ENCODE assay signal across 7 mouse cellular contexts in the genomic region with DNA sequence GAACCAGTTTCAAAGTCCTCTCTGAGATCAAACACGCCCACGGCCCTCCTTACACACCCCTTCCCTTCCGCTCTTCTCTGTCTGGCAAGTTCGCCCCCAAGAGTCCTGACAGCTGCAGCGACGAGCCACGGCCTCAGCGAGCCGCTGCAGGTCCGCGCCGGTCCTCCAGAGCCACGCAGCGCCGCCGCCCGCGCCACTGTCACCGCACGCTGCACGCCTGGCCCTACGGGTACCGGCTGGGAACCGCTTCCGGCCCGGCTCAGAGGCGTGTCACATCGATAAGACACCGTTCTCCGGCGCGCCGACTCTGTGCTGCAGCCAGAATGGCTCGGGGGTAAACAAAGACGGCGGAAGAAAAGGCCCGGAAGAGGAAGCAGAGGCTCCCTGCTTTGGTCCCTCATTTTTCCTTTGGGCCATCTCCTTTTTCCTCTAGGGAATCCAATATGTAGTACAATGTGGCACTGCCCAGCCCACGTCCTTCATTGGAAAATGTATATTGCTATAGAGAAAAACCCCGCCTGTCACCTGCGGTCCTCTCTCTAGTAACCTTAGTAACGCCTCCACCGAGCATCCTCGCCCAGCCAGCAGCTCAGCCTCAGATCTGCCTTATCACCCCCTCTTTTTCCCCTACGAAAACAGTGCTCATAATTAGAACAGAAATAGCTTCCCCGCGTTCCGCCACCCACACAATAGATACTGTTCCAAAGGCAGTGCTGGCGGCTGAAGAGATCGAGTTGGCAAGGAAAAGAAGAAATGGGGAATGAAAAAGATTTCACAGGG. TPM values are rescaled to one million over a fixed set of nuclear protein-coding genes. Genes with fewer than 3 reads are reported as not detected.
DNase-seq lines count a peak whose midpoint lies in the region; ATAC-seq and TF ChIP-seq lines count a peak whose summit lies in the region.

A gene (minus strand): TSS at position 252 of the 780 bp plus-strand sequence.

- DNase-seq in adrenal gland, adult 8-10 months, result peak; percentile 84
- peak; percentile 94 for DNase-seq in embryo, embryonic 9.5 days (ENCODE audit: extremely low spot score)
- DNase-seq in gonadal fat pad, adult 2 months (ENCODE audit: low read depth), result peak; percentile 16
- peak; percentile 93 for DNase-seq in limb, embryonic 10.5 days (ENCODE audit: low spot score)
- DNase-seq in spleen, adult 12 weeks (ENCODE audit: low spot score), result peak; percentile 71

- 1% methylated on average over 49 of the region's 49 CpGs for WGBS in intestine, postnatal 0 days
- WGBS in limb, embryonic 10.5 days, result under 1% methylated on average over 49 of the region's 49 CpGs
- under 1% methylated on average over 47 of the region's 49 CpGs for WGBS in midbrain, embryonic 13.5 days

- H3K36me3 ChIP-seq in intestine, postnatal 0 days (ENCODE audit: control insufficient read depth, insufficient read depth), result peaks cover 8% of the 10 kb centered on the region; the same call in 1 of the 2 replicates
- peaks cover 7% of the 10 kb centered on the region for H3K36me3 ChIP-seq in limb, embryonic 10.5 days
- peaks cover 4% of the 10 kb centered on the region; the same call in 1 of the 2 replicates for H3K36me3 ChIP-seq in midbrain, embryonic 13.5 days

- H3K4me2 ChIP-seq in intestine, postnatal 0 days (replicated peaks; ENCODE audit: low read depth), result peak within 1 kb of the TSS; percentile 73
- peak within 1 kb of the TSS; percentile 66 for H3K4me2 ChIP-seq in midbrain, embryonic 13.5 days (replicated peaks)

- no peaks in the 10 kb centered on the region for H3K9me3 ChIP-seq in intestine, postnatal 0 days (ENCODE audit: control insufficient read depth)
- no peaks in the 10 kb centered on the region for H3K9me3 ChIP-seq in limb, embryonic 10.5 days (replicated peaks)
- no peaks in the 10 kb centered on the region; the same call in 1 of the 2 replicates for H3K9me3 ChIP-seq in midbrain, embryonic 13.5 days

- H3K27me3 ChIP-seq in intestine, postnatal 0 days (replicated peaks; ENCODE audit: control insufficient read depth, insufficient read depth, low read length), result no peaks in the 10 kb centered on the region
- H3K27me3 ChIP-seq in limb, embryonic 10.5 days (ENCODE audit: low read depth, poor library complexity, severe bottlenecking), result no peaks in the 10 kb centered on the region
- H3K27me3 ChIP-seq in midbrain, embryonic 13.5 days, result no peaks in the 10 kb centered on the region

- peaks cover 2% of the 10 kb centered on the region; the same call in 1 of the 2 replicates for H3K4me1 ChIP-seq in intestine, postnatal 0 days (replicated peaks; ENCODE audit: control insufficient read depth, insufficient read depth, low read length)
- H3K4me1 ChIP-seq in limb, embryonic 10.5 days, result peaks cover 8% of the 10 kb centered on the region; the same call in 1 of the 2 replicates
- H3K4me1 ChIP-seq in midbrain, embryonic 13.5 days (replicated peaks), result peaks cover 9% of the 10 kb centered on the region

- peak within 1 kb of the TSS; percentile 48 for H3K9ac ChIP-seq in intestine, postnatal 0 days (ENCODE audit: low read depth, low read length)
- H3K9ac ChIP-seq in midbrain, embryonic 13.5 days (replicated peaks), result peak within 1 kb of the TSS; percentile 75

- peak; percentile 79 for TF ChIP-seq CTCF in intestine, postnatal 0 days (IDR thresholded peaks at IDR 0.05; ENCODE audit: low read depth)

- H3K4me3 ChIP-seq in intestine, postnatal 0 days (ENCODE audit: low read depth, low read length), result peak within 1 kb of the TSS; percentile 47
- H3K4me3 ChIP-seq in limb, embryonic 10.5 days, result peak within 1 kb of the TSS; percentile 77
- peak within 1 kb of the TSS; percentile 54 for H3K4me3 ChIP-seq in midbrain, embryonic 13.5 days (replicated peaks)

- peak within 1 kb of the TSS; percentile 51 for H3K27ac ChIP-seq in intestine, postnatal 0 days (ENCODE audit: low read depth, low read length)
- H3K27ac ChIP-seq in limb, embryonic 10.5 days, result peak within 1 kb of the TSS; percentile 88
- peak within 1 kb of the TSS; percentile 98 for H3K27ac ChIP-seq in midbrain, embryonic 13.5 days

- peak; percentile 98 for ATAC-seq in intestine, postnatal 0 days
- ATAC-seq in midbrain, embryonic 13.5 days, result peak; percentile 99

RNA-seq across cellular contexts. Expression of the gene that starts here (rescaled TPM):
- 10 to 100 TPM; 13.3 to 20.3 (median 15.6) TPM for total RNA-seq in adrenal gland, adult 8-10 months (2022)
- polyA plus RNA-seq in gonadal fat pad, adult 2 months (2012; rRNA removed), result 3.7 and 5.3 TPM in 2 replicates
- polyA plus RNA-seq in intestine, postnatal 0 days (2015; fragmentation: Nextera tagmentation; extraction: Ambion mirVana), result 18.1 and 19.0 TPM in 2 replicates
- polyA plus RNA-seq in limb, embryonic 10.5 days (2016; fragmentation: Nextera tagmentation; extraction: Ambion mirVana), result 40.3 and 47.6 TPM in 2 replicates
- 50.9 and 54.6 TPM in 2 replicates for polyA plus RNA-seq in midbrain, embryonic 13.5 days (2015; fragmentation: Nextera tagmentation; extraction: Ambion mirVana)

Comparison
In these comparisons a context has a peak if more than half of its experiments do, and no peak if none do; other contexts are left out.
1. Peak in every context shown above with its lines: DNase-seq, ATAC-seq, H3K4me3 ChIP-seq and H3K27ac ChIP-seq.
2. DNase-seq: peak in every context shown above with its lines; median percentile 94 in embryo, embryonic 9.5 days; 93 in limb, embryonic 10.5 days; 84 in adrenal gland, adult 8-10 months; 71 in spleen, adult 12 weeks; 16 in gonadal fat pad, adult 2 months.